Mouse (Mus musculus) WW6 (cell line): Measurements from ENCODE around the gene Fgl2.
A peak's percentile ranks its signal among the peaks of the same experiment; 100 is the strongest.

Experiments used
- DNase-seq: peaks from one replicate; pipeline ENCODE4 v3.0.0-alpha.2; 2013; ENCODE audit warnings: low read depth, low spot score

Fgl2 gene

DNA sequence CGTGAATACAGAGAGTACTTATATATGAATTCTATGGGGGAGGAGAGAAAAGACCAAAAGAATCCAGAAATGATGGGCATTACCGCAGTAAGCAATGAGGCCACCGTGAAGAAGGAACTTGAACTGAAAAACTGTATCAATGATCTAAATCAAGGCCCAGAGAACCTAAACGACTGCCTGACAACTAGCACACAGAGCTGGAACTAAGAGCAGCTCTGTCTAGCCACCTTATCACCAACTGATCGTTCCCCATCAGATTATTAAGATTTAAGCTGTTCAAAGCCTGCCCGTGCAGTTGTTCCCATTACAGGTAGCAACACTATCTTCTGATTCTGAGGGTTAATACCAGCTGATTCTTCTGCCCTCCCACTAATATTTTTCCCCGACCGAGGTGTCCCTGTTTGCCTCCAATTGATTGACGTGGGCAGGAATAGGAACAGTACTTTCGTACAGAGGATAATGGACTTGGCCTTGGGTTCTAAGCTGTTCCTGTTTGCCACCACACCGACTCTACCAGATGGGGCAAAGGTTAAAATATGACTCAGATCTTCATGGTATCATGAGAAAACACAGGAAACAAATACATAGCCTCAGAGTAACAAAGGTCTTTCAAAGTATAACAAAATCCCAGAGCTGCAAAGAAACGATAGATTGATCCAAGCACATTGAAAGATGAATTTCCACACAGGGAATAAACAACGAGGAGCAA, 12.0 kb downstream of the Fgl2 start:
- DNase-seq = no peak

DNA sequence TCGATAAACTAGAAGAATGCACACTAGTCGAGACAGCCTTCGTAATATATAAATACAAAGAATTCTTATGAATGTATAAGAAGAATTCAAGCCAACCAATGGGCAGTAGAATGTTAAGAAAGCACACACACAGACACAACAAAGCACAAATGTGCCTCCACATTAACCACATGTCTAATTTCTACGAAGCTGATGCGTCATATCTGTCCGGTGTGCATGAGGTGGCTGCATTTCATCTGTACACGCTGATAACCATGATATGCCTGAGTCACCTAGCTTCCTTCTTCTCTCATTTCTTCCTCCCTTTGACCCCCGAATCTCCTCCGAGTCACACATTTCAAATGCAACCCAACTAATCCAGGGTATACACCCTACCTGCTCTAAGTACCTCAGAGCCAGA, 12.5 kb downstream of the Fgl2 start:
- DNase-seq = no peak

DNA sequence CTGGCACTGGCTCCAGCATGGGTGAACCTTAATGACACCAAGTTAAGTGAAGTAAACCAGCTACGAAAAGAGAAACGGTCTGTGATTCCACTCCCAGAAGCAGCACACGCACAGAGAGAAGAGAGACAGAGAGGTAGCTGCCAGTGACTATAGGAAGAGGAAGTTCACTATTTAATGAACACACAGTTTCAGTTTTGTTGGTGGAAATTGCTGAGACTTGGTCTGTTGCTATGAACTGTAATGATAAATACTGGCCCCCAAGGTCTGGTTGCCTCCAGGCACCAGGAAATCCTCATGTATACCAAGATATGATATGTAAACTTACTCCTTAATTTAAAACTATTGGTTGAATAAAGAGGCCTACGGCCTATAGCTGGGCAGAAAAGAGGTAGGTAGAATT, 14.0 kb downstream of the Fgl2 start:
- DNase-seq = no peak

DNA sequence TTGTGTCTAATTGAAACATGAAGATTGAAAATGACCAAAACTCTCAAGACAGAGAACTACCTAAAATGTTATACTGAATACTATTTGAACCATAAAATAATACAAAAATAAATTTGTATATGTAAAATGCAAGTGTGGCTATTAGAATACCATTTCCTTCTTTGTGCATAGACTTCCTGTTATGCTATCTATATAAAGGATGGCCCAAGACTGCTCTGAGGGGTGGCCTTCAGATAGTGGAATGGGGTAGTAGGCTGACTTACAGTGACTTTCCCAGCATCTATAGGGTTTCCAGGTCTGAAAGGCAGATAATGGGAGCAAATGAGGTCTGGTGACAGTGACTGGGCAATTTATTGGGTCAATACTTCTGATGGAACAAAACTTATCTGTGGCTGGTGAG, 14.9 kb downstream of the Fgl2 start:
- DNase-seq = no peak

DNA sequence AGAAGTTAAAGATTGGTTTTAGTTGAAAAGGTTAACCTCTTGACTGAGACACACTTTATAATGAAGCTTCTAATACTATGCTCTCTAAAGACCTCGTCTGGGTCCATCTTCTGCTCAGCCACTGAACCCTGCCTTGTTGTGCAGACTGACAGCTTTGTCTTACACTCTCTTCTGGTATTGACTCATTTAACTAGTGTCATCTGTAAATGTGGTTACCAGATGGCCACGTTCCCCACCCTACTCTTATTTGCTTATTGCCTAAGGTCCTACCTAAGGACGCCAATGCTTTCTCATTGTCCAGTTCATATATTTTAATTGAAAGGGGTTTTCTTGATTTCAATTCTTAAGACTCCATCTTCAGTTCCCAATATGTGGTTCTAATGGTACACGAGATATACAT, 16.4 kb downstream of the Fgl2 start:
- DNase-seq = no peak

DNA sequence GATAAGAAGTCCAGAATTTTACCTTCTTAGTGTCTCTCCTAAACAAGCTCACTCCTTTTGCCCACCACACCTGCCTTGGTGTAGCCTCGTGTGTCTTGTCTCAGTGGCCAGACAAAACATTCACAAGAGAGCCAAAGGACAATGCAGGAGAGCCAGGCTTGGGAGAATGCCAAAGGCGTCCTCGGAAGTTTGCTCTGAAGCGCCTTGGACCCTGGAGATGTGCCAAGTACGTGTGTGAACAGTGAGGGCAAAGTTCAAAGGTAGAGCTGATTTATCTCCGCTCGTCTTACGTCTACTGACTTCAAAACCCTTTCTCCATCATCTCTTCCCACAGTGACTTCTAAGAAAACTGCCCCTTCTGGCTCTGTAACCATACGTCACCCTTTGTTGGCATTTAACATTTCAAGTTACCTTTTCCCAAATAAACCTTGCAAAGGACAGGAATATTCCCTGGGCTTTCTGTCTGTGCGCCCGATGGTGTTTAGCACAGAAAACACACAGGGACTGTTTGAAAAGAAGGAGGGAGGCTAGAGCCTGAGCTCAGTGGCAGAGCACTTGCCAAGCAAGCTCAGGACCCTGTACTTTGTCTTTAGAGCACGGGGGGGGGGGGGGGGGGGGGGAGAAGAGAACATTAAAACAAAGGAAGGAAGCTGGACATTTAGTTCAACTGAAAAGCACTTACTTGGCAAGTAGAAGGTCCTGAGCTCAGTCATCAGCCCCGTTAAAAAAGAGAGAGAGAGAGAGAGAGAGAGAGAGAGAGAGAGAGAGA, 19.4 kb downstream of the Fgl2 start:
- DNase-seq = no peak

DNA sequence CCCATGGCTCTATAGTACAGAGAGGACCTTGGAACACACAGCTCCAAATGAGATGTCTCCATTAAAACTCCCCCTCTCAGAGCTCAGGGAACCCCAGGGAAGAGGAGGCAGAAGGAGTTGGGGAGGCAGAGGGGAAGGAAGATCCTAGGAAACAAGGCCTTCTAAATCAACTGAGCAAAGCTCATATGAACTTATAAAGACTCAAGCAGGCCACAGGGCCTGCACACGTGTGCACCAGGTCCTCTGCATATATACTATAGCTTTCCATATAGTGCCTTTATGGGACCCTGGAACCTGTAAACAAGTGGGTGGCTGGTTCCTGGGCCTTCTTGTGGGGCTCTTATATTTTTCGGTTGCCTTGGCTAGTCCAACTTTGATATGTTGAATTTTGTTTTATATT, 22.1 kb downstream of the Fgl2 start:
- no peak for DNase-seq

DNA sequence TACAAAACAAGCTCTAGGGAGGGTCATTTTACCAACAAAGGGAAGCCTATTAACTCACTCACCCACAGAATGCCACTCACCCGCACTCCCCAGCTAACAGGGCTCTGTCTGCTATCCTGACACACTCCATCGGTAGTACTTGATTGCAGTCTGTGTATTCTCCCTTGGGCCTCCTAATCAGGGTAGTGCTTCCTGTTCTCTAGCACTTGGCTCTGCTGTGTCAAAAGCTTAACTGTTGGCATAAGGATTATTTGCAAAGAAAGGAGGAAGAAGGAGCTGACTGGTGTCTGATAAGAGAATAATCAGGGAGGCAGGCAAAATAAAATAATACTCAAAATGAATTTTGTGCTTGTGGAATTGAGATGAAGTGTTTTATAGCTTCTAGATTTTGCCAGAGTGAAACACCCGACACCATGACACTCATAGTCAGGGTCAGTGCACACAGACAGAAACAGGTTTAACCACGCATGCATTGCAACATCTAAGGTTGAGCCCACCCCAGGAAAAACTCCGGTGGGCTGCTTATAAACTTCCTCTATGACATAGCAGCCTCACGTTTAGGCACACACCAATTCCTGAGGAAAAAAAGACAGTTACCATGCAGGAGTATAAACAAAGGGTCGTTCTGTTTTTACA, 22.9 kb downstream of the Fgl2 start:
- DNase-seq = no peak

DNA sequence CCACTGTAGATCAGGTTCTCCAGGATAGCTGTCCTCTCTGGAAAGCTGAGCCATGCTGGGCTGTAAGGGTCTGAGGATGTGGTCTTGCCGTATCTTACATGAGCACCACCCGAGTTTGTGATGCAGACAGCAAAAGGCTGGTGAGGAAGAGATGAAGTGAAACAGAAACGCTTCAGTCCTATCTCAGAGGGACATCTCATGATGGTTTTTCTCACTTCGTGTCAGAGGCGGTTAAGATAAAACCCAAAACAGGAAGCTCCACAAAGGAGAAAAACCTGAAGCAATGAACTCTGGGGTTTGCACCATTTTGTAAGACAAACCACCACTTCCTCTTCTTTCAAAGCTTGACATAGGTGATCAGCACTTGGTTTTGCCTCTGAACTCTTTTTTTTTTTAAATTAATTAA, 38.8 kb downstream of the Fgl2 start:
- no peak for DNase-seq

DNA sequence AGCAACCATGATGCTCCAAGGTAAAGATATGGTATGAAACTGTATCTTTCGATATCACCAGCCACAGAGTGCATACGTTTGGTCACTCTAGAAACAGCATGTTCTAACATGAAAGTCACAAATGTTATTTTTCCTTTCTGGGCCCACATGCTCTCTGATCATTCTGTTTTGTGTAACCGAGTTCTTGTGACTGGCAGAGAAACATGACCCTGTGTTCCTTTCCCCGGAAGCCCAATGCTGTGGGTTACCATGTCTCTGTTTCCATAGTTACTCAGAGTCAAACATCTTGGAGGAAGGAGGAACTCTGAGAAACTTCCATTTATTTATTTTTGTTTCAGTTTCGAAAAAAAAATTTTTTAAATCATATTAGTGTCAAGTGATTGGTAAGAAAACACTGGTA, 39.6 kb downstream of the Fgl2 start:
- DNase-seq = no peak

DNA sequence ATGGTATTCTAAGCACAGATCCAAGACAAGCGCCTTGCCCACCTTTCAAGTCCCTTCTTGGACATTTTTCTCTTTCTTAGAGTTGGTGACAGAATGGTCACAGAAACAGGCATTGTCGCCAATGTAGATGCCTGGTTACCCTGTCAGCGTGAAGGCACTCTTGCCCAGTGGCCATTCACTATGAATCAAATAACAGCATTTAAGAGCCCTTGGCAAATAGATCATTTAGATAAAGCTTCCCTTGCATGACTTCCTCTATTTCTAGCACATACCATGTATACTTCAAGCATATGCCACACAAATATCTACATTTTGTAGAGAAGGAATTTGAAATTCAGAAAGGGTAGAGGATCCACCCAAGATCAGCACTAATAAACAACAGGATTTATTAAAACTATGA, 40.9 kb downstream of the Fgl2 start:
- DNase-seq = no peak

DNA sequence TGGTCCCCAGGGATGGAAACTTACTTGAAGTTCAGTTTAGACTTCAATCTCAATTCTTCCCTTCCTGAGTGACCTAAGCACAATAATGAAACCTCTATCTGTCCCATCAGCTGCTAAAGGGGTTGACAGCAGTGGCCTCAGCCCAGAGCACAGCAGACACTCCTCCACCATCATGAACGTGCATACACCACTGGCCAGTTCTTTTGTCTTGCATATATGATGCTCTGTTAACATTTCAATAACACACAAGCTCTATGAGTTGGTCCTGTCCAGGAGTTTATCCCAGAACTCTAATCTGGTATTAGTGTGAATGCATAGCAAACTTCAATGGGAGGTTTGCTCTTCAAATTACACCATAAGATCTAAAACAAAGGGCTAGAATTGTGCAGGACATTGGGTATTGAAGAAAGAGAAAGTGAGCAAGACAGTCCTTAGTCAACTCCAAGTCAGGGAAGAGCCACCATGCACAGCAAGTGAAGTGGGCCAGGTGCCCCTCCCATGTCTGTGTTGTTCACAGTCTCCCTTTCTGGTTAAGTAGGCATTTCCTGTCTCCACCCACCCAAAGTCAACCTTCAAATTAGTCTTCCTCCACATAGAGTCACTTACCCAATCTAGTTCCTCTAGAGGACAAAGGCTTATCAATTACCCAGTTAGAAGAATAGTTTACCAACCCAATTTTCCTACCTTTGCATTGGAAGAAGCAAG, 41.8 kb downstream of the Fgl2 start:
- DNase-seq = no peak

DNA sequence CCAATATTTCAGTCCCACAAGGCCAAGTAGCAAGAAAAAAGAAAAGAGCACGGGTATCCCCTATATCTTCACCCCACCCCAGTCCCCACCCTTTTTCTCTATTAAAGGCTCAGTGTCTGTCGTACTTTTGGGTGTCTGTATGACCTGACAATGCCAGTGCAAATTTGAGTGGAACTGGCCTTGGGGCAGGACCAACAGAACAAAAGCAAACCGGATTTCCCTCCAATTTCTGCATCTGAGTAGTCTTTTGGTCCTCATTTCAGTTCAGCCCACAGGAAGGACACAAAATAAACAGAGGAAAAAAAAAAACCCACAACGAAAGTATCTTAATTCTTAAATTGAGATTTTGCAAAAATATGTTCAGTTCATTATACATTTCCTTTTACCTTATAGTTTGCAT, 46.2 kb downstream of the Fgl2 start:
- no peak for DNase-seq

DNA sequence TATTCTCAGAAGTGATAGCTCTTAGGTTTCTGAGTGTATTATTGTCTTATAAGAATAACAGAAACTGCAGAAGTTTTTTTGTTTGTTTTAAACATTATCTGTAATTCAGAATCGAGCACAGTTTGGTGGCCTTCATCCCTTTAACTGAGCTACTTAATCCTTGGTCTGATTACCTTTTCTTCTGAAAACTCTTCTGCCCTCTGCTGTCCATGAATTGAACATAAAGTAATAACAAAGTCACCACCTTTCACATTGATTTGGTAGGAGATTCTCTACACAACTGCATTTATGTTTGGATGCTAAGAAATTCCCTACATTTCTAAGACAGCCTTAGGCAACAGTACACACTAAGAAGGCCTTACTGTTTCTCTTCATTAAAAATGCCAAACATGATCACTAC, 48.2 kb downstream of the Fgl2 start:
- DNase-seq = no peak

DNA sequence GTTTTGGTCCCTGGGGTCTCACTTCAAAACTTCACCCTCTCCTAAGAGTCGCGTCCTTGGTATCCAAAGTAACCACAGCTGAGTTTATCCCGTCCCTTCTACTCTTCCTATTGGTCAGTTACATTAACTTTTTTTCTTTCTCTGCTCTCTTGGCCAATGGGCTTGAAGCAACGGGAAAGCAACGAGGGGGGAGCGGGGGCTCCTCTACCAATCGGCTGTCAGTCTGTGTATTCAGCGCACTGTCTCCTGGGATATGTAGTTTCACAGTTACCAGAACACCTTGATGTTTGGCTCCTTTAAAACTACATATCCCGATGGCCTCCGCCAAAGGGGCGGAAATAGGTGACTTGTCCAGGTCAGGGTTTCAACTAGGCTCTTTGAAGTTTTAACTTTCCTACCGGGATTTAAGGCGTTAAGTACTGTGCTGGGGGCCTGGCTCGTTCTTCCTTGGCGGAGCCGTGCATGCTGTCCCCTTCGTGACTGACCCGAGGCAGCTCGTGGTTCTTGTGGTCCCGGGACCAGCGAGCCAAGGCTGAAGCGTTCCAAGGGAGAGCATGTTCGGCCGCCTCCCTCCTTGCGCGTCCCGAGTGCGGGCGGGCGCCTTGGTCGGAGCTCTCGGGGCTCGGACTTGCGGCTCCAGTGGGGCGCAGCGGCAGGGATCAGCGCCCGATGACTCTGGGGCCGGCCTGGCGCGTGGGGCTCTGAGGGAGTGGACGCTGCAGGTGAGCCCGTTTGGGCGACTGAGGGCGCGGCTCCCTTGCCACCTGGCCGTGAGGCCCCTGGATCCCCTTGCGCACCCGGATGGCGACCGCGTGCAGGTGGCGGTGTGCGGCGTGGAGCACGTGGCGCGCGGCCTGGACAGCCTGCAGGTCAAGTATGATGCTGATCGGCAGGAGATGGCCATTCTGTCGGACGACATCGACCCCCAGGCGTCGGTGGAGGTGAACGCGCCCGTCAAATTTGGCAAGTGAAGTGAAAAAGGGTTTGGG, 52.5 kb downstream of the Fgl2 start, which contains the start of the genes Ccdc146 and Fam185a:
TSS of gene Ccdc146 (minus strand) at position 64 of the 989 bp plus-strand sequence.
TSS of gene Fam185a (plus strand) at position 345 of the 989 bp plus-strand sequence.
- peak; percentile 90 for DNase-seq

DNA sequence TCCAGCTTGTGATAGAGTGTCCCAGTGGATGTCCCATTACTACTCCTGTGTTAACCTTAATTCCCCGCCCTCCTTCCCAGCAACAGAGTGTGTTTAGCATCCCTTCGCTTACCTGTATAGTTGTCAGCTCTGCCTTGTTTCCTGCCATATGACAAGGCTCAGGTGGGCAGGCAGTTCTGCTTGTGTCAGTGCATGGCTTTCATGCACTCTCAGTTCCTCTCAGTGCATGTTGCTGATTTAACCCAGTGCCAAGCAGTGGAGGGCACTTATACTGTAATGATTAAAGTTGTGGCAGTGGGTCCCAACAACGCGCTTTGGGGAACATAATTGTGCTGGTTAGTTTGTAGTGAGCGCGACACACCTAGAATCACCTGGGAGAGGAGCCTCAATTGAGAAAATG, 54.2 kb downstream of the Fgl2 start:
- no peak for DNase-seq
